8 mouse cellular contexts compared by ENCODE assay signal in genomic region chrX:74353467-74353770, GRCm38 (mm10). TPM values are rescaled to one million over a fixed set of nuclear protein-coding genes. Genes with fewer than 3 reads are reported as not detected.
DNase-seq lines count a peak whose midpoint lies in the region; ATAC-seq and TF ChIP-seq lines count a peak whose summit lies in the region.

TSS of gene Lage3 (minus strand) at chrX:74353618.

- intact Hi-C loops in gastrocnemius, adult 2 months (cut with DNase I): no loop called here

- no peaks in the 10 kb centered on the region for H3K79me2 ChIP-seq in macrophage (ENCODE audit: inconsistent target)

- peak within 1 kb of the TSS; percentile 53 for H3K4me2 ChIP-seq in hindbrain, embryonic 16.5 days (ENCODE audit: low read length)

- ATAC-seq in activated CD4-positive, CD25-positive, alpha-beta regulatory T cell, adult 4 months: peak; percentile 77
- ATAC-seq in common myeloid progenitor, adult 5-6 weeks (replicated peaks; ENCODE audit: low read depth, poor library complexity, severe bottlenecking): peak; percentile 98
- ATAC-seq in hindbrain, embryonic 16.5 days: peak; percentile 93

- peak within 1 kb of the TSS; percentile 79 for H3K4me3 ChIP-seq in gastrocnemius, adult 2 months
- peak within 1 kb of the TSS; percentile 43 for H3K4me3 ChIP-seq in hindbrain, embryonic 16.5 days (ENCODE audit: low read length)
- peak within 1 kb of the TSS; percentile 54 for H3K4me3 ChIP-seq in macrophage (ENCODE audit: inconsistent target)

- no peaks in the 10 kb centered on the region for H3K4me1 ChIP-seq in hindbrain, embryonic 16.5 days (ENCODE audit: control insufficient read depth, insufficient read depth, low read depth, low read length)

- peak within 1 kb of the TSS; percentile 61 for H3K9ac ChIP-seq in hindbrain, embryonic 16.5 days (ENCODE audit: low read depth, low read length)

- H3K9me3 ChIP-seq in hindbrain, embryonic 16.5 days (ENCODE audit: control insufficient read depth, low read length): no peaks in the 10 kb centered on the region

- no peaks in the 10 kb centered on the region for H3K36me3 ChIP-seq in hindbrain, embryonic 16.5 days (ENCODE audit: control insufficient read depth, insufficient read depth, low read length)
- H3K36me3 ChIP-seq in macrophage (ENCODE audit: inconsistent target): no peaks in the 10 kb centered on the region

- H3K27ac ChIP-seq in gastrocnemius, adult 2 months: peak within 1 kb of the TSS; percentile 83
- H3K27ac ChIP-seq in hindbrain, embryonic 16.5 days (ENCODE audit: low read depth, low read length): peak within 1 kb of the TSS; percentile 75
- peak within 1 kb of the TSS; percentile 33 for H3K27ac ChIP-seq in macrophage

- no peak for TF ChIP-seq CTCF in gastrocnemius, adult 2 months (IDR thresholded peaks at IDR 0.05)

- no peaks in the 10 kb centered on the region for H3K27me3 ChIP-seq in hindbrain, embryonic 16.5 days (replicated peaks; ENCODE audit: control insufficient read depth, insufficient read depth, low read length)

- peak; percentile 88 for DNase-seq in gastrocnemius, adult 2 months
- peak; percentile 72 to 82 for DNase-seq in left cerebral cortex, adult 18-20 months (ENCODE audit: low spot score in 2 of 2)
- peak; percentile 84 for DNase-seq in right cerebral cortex, adult 18-20 months
- DNase-seq in urinary bladder, postnatal 14 days (ENCODE audit: low spot score): peak; percentile 79

- 12% methylated on average over 14 of the region's 22 CpGs for WGBS in hindbrain, embryonic 16.5 days
- WGBS in macrophage (ENCODE audit: missing documents): 33% methylated on average over 9 of the region's 22 CpGs

RNA-seq across cellular contexts. Expression of gene Lage3, which starts in this region (rescaled TPM):
- 10 to 100 TPM; 70.4 to 87.6 TPM for polyA plus RNA-seq in activated CD4-positive, CD25-positive, alpha-beta regulatory T cell, adult 4 months (2017; shearing (Covaris generic))
- 22.4 and 30.6 TPM in 2 replicates for total RNA-seq in common myeloid progenitor, adult 5-6 weeks (2017)
- 10 to 100 TPM; 33.9 to 37.1 TPM for total RNA-seq in gastrocnemius, adult 2 months (2021)
- polyA plus RNA-seq in hindbrain, embryonic 16.5 days (2015; fragmentation: Nextera tagmentation; extraction: Ambion mirVana): 69.7 and 78.4 TPM in 2 replicates
- total RNA-seq in left cerebral cortex, adult 18-20 months (2021): 10 to 100 TPM; 20.5 to 23.9 TPM
- 10 to 100 TPM in 1 of 26 experiments, 1 to 10 TPM in 17, under 1 TPM in 3, not detected in 5; 0.45 to 13.5 (median 2.7) TPM for total RNA-seq in macrophage (2018; cell fraction: chromatin; rRNA removed)
- total RNA-seq in macrophage (2018; cell fraction: cytosol; rRNA removed): 10 to 100 TPM; 28.0 to 44.9 (median 37.5) TPM
- total RNA-seq in macrophage (2018; cell fraction: nucleus; rRNA removed): 10 to 100 TPM in 10 of 26 experiments, 1 to 10 TPM in 16; 1.3 to 19.4 (median 7.1) TPM
- 25.6 to 62.6 TPM (median 35.9 TPM) in 3 replicates for polyA plus RNA-seq in macrophage (2018)

Comparison
In these comparisons a context has a peak if more than half of its experiments do, and no peak if none do; other contexts are left out.
1. Peak in every context shown above with its lines: DNase-seq, ATAC-seq, H3K4me3 ChIP-seq and H3K27ac ChIP-seq.
2. H3K27ac ChIP-seq: peak in every context shown above with its lines; median percentile 83 in gastrocnemius, adult 2 months; 75 in hindbrain, embryonic 16.5 days; 33 in macrophage.